Mouse (Mus musculus): ENCODE data around the gene Kank3.

Kank3 gene

GRCm38 (mm10) chr17:33865330-33866030 lies 55.2 kb downstream of the Kank3 start:
- no peak for DNase-seq
